Mouse (Mus musculus): ENCODE results near the gene Fto.

Fto gene

DNA sequence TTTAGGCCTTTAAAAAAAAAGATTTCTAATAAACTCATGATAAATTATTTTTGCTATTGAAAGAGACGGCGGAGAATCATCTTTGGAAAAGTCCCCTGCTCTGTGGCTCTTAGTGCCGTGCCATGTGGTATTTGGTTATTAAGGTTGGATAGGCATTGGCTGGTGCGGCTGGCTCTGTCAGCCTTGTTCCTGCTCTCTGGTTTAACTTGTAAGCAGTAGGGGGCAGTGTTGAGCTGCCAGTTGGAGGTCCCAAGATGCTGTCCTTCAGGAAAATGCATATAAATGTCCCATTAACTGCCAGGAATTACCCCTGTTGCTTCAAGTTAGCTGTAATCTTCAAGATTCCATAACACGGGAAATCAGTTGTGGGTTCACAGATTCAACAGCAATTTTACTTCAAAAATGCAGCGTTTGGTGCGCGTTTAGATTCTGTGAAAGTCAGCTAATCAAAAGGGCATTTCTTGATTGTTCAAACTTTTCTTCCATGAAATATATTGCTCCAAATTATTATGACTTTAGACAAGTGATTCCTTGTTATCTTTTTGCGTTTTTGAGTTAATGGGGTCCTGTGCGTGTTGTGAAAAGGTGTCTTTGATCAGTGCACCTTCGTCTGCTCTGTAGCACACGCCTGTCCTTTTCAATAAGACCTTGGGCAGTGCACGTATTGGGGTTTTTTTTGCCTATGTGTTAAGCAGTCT, 174.9 kb downstream of the Fto start:
- in situ Hi-C loops (cut with MboI; ENCODE audit: unreplicated experiment in 2 of 2), result loop anchor here in 1 of 2 experiments (25.0 kb wide), 1 partner anchor 524 kb away; no protein-coding TSS in a partner anchor

DNA sequence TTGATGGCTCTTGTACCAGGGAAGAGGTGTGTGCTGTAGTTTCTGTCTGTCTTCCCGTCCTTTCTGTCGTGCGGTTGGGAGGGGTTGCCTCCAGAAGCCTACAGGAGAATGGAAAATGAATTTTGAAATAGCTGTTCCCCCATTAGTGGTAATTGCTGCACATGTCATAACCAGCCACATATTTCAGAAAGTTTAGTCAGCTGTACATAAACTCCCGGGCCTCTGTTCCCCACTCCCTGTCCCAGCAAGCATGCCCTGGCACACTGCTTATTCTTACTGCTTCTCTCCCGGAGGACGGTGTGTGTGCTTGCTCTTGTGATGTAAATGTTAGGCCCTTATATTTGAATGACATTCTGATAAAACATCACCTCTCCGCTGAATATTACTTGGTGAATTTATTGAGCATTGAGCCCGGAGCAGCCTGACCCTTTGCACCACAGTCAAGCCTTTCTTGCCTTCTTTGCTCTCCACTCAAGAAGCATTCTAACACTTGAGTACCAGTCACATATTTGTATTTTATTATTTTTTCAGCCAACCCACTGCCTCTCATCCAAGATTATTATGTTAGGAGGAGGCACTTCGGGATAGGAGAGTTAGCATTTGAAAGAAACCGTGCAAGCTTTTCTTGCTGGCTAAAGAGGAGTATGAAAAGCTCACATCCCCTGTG, 175.6 kb downstream of the Fto start:
- in situ Hi-C loops (cut with MboI; ENCODE audit: unreplicated experiment in 2 of 2), result loop anchor here in 1 of 2 experiments (25.0 kb wide), 1 partner anchor 523 kb away; no protein-coding TSS in a partner anchor

DNA sequence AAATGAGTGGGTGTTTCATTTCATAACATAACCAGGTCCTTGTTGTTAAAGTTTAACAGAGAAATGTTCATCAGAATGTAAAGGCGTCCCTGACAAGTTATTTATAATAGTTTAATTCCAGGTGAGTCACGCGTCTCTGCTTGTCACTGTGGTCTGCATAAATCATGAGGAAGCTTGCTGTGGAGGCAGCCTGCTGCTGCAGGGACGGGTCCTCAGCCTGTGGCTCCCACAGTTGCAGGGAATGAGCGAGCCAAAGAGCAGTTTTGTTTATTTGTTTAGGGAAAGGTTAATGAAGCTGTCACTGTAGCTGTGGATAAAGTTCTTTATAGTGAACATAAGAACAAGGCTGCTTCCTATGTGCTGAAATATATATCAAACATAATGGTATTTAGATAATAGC, 176.7 kb downstream of the Fto start:
- in situ Hi-C loops (cut with MboI; ENCODE audit: unreplicated experiment in 2 of 2), result loop anchor here in 1 of 2 experiments (25.0 kb wide), 1 partner anchor 522 kb away; no protein-coding TSS in a partner anchor

DNA sequence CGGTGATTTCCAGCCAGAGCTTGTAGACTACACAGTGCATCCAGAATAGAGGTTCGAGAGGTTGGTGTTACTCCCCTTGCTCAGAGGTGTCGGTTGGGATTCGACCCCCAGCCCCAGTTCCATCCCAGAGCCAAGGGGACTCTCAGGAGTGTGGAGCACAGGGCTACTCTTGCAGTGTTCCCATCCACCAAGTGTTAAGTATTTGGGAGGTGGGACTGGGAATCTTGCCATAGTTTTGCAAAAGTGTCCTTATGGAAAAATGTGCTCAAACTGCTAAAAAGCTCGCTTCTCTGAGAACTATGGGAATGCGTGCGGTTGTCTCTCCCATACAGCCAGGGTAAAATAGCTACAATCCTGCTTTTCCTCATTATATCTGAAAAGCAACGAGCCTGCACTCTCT, 180.0 kb downstream of the Fto start:
- in situ Hi-C loops (cut with MboI; ENCODE audit: unreplicated experiment in 2 of 2), result loop anchor here in 1 of 2 experiments (25.0 kb wide), 1 partner anchor 519 kb away; no protein-coding TSS in a partner anchor

DNA sequence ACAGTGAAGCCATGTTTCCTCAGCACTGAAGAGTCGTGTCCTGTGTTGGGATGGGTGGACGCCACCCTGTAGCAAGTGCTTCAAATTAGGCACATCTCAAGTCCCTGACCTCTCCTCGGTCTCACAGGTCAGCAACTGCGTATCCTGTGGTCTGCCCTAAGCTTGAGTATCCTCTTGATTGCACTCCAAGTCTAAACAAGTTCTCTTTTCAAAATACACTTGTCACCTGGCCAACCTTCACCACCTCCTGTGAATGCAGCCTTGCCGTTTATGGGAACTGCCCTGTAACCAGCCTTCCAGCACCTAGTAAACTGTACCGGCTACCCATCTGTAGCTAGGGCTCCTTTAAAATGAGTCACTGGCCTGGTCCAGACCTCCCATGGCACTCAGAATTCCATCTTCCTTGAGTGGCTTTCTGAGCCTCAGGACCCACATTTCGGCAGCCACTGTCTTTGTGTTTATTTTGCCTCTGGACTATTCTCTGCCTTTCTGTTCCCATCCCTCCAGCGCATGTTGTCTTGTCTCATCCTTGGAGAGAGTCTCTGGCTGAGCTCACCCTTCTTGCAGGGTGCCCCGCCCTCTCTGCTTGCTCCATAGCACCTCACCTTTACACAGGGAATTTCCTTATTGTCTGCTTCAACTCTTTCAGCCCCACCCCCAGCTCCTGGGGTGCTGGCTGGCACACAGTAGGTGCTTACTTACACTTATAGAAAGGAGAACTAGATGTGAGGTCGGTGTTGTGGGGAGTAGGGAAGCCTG, 181.4 kb downstream of the Fto start:
- in situ Hi-C loops (cut with MboI; ENCODE audit: unreplicated experiment in 2 of 2), result loop anchor here in 1 of 2 experiments (25.0 kb wide), 1 partner anchor 518 kb away; no protein-coding TSS in a partner anchor

DNA sequence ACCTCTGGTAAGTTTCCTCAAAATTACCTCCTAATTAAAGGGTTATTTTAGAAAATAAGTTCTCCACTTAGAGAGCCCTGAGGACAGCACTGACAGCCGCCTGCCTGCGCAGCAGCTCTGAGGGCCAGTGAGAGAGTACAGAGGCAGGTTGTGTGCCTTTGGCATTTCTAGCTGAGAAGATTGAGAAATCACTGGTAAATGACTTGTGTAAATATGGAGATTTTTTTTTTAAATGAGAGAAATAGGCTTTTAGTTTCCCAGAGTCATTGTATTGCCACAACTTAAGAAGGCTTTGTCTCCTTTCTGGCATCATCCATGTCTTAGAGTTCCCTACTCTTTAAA, 181.9 kb downstream of the Fto start:
- in situ Hi-C loops (cut with MboI; ENCODE audit: unreplicated experiment in 2 of 2), result loop anchor here in 1 of 2 experiments (25.0 kb wide), 1 partner anchor 517 kb away; no protein-coding TSS in a partner anchor

DNA sequence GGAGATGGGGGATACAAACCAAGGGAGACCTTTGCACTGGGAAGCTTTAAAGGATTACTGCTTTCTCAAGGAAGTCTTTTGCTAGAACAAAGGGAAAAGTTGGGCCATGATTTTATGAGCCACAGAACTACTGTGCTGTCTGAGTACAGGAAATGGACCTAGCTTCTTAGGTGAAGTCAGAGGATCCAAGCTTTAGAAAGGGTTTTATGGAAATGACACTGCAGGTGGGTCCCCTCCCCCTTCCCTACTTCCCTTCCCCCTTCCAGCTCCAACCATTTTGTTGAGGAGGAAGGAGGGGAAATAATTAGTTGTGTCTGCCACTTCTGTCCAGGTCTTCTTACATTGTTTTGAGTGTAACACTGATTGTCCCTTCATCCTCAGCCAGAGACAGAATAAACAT, 182.7 kb downstream of the Fto start:
- in situ Hi-C loops (cut with MboI; ENCODE audit: unreplicated experiment in 2 of 2), result loop anchor here in 1 of 2 experiments (25.0 kb wide), 1 partner anchor 516 kb away; no protein-coding TSS in a partner anchor

DNA sequence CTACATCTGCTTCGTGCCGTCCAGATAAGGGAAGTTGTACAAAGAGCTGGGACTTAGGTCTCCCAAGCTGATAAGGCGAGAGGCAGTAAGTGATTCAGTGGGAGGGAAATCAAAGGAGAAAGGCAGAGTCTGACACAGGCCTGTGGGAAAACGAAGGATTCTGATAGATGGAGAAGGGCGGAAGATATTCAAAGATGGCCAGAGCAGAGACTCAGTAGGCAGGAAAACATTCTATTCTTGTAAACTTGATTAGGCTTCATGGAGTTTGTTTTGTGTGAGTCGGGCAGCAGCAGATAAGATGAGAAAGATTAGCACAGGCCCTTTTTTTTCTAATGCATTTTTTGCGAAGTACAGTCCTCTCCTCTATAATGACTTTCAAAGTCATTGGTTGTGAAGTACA, 183.6 kb downstream of the Fto start:
- in situ Hi-C loops (cut with MboI; ENCODE audit: unreplicated experiment in 2 of 2), result loop anchor here in 1 of 2 experiments (25.0 kb wide), 1 partner anchor 515 kb away; no protein-coding TSS in a partner anchor

DNA sequence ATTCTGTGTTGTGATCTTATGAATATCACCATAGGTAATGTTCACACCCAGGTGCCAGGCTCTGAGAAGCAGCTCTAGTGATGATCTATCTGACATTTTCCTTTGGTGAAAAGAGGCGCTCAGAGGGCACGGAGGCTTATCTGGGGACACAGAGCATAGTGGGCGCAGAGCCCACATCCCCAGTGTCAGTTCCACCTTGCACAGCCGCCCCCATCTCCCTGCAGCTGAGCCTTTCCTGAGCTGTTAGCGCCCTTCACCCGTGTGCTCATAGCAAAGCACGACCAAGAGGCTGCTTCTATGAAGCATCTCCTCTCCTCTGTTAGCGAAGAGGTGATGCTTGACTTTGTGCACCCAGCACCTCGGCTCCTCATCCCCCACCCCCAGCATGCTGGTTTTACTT, 185.3 kb downstream of the Fto start:
- in situ Hi-C loops (cut with MboI; ENCODE audit: unreplicated experiment in 2 of 2), result loop anchor here in 1 of 2 experiments (25.0 kb wide), 1 partner anchor 514 kb away; no protein-coding TSS in a partner anchor

DNA sequence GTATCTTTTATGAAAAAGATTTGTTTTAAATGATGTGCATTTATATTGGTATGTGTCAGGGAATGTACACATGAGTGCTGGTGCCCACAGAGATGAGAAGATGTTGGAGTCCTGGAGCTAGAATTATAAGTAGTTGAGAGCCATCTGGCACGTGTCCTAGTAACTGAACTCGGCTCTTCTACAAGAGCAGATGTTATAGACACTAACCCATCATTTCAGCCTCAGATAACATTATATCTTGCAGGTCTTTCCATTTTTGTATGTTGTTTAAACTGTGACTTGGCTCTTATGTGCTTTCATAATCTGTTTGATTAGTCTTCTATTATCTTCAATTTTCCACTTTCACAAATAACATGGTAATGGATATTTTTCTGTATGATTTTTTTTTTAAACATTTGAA, 186.0 kb downstream of the Fto start:
- in situ Hi-C loops (cut with MboI; ENCODE audit: unreplicated experiment in 2 of 2), result loop anchor here in 1 of 2 experiments (25.0 kb wide), 1 partner anchor 513 kb away; no protein-coding TSS in a partner anchor

DNA sequence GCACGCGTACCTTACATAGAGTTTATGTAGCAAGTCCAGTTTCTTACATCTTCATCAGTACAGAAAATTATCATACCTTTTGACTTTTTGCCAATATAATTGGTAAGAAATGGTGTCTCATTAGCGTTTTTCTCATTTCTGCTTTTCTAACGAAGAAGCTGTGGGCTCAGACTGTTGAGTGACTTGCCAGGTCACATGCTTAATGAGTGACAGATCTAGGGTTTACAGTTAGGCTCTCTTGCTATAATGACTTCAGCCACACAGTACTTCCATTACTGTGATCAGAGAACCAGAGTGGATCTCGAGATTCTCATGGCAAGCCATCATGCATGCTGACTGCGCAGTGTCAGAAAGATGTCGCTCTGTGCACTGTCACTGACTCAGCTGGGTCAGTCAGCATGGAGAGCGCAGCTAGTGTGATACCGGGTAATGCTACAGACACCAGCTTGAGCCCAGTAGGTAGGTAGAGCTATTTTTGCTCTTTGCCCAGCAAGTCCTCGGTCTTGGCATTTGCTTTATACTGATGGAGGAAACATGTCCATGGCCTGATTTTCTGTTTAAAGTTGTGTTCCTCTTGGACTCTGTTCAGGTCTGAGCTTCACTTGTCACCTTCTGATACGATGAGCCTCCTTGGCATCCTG, 188.8 kb downstream of the Fto start:
- in situ Hi-C loops (cut with MboI; ENCODE audit: unreplicated experiment in 2 of 2), result no loop called here

DNA sequence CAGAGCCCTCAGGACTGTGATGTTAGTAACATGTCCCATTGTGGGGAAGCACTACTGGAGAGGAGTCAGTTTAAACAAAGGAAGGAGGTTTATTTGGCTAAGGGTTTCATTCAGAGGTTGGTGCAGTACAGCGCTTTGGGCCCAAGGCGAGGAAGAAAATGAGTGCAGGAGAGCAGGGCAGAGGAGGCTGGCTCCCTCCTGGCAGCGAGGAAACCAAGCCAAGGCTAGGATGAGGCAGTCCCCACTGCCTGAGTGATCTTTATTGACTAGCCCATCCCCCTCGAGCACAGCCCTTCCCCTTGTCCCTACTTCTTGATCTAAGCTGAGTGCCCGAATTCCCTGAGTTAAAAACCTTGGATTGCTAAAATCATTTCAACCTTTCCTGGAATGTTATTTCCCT, 189.5 kb downstream of the Fto start:
- in situ Hi-C loops (cut with MboI; ENCODE audit: unreplicated experiment in 2 of 2), result no loop called here

DNA sequence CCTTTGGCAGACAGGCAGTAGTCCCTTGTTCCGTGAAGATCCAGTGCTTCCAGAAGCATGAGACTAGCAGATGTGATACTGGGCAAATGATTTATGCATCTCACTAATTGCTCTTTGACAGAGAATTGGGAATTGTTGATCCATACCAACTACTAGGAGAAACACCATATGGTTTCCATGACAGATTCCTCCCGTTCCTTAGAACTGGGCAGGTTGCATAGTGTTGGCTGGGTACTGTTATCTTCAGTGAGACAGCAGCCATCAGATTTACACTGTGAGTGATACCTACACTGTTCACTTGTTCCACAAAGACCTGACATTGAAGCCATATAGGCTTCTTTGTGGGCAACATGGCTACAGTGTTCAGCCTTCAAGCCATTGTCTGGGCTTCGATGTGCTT, 191.0 kb downstream of the Fto start:
- in situ Hi-C loops (cut with MboI; ENCODE audit: unreplicated experiment in 2 of 2), result no loop called here

DNA sequence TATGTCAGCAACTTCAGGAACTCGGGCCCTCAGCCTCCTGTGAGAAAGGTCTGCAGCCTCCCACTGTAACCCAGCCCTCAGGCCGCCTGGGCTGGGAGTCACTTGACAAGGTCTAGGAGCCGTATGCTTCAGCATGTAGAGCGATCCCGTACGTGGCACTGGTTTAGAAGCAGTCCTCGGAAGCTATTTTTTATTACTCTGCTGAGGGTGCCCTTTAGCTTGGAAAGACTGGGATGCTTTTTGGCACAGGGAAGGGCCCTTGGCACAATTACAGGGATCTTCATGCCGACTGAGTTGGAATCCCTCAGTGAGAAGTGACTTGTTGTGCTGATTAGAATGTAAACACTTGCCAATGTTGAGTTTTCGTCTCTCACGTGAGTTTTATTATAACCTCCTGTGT, 191.6 kb downstream of the Fto start:
- in situ Hi-C loops (cut with MboI; ENCODE audit: unreplicated experiment in 2 of 2), result no loop called here

DNA sequence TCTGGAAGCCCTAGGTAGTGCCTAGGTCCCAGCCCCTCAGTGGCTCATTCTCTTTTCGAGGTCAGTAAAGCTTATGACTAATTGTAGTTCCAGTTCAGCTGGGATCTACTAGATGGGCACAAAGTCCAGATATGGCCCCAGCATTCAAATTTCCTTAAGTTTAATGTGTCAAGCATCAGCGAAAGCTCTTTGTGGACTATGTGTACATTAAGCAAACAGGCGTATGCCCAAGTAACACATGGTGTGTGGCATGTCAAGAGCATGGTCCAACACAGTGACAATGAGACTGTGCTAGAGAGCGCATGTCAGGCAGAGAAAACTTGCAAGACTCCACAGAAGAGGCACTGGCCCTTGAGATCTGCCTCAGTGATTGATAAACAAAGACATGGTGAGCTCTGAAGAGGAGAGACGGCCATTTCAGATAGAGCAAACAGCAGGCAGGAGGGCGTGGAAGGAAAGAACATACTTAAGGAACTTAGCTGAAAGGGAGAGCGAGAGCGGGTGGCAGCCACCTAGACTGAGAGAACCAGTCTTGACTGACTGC, 192.2 kb downstream of the Fto start:
- in situ Hi-C loops (cut with MboI; ENCODE audit: unreplicated experiment in 2 of 2), result no loop called here

DNA sequence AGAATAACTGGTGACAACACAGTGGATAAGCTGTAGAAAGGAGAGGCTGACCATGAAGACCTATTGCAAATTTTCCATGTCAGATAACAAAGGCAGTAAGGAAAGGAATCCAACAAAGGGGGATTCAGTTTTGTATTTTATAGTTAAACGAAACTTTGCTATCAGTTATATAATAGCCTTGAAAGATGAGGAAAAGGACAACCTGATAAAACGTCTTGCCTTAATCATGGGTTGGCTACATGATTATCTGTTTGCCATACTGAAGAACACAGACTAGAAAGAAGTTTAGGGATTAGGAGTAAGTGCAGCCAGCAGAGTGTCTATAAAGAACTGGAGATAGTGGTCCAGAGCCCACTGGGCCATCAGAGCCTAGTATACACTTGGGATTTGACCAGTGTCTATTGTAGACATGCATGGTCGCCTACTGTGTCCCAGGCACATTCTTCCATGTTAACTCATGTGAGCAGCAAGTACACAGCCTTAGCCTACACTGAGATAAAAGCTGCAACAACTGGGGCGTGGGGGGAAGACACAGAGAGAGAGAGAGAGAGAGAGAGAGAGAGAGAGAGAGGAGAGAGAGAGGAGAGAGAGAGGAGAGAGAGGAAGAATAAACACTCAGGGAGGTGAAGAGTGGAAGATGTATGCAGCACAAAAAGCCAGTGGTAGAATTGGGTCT, 192.8 kb downstream of the Fto start:
- in situ Hi-C loops (cut with MboI; ENCODE audit: unreplicated experiment in 2 of 2), result no loop called here

DNA sequence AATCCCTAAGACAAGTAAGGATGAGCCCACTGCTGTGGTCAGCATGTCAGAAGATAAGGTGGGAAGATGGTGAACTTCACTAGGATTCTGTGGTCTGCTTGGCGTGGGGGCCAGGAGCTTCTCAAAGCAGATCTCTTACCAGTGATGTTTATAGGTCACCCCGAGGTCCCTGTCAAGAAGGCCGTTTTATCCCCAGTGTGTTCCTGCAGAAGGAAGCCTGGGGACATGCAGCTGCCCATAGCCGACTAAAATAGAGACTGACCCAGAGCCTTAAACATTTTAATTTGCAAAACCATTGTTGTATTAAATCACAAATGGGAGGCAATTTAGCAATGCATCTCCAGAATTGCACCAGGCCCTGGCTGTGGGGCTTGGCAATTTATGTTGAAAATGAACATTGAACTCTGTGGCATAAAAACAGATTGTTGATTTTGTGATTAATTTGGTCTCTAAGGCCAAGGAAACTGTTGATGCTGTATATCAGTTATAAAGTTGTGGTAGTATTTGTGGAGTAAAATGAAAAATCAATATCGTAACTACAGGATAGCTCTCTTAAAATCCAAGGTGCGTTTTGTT, 193.4 kb downstream of the Fto start:
- in situ Hi-C loops (cut with MboI; ENCODE audit: unreplicated experiment in 2 of 2), result no loop called here

DNA sequence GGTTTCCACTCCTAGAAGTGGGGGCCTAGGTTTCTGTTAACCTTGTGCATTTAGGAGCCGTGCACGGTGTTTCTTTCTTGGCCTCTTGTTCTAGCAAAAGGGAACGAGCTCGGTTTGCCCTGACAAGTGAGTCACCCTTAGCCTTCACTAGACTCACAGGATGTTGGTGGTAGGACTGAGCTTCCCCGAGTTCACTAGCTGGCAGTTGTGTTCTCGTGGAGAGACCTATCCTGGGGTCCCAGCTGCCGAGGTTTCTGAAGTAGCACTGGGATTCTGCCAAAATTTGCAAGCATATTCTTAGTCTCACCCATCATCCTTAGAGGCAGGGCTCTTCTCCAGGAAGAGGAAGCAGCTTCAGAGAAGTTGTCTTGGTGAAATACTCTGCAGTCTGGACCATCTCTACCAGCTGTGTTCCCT, 194.4 kb downstream of the Fto start:
- in situ Hi-C loops (cut with MboI; ENCODE audit: unreplicated experiment in 2 of 2), result no loop called here

DNA sequence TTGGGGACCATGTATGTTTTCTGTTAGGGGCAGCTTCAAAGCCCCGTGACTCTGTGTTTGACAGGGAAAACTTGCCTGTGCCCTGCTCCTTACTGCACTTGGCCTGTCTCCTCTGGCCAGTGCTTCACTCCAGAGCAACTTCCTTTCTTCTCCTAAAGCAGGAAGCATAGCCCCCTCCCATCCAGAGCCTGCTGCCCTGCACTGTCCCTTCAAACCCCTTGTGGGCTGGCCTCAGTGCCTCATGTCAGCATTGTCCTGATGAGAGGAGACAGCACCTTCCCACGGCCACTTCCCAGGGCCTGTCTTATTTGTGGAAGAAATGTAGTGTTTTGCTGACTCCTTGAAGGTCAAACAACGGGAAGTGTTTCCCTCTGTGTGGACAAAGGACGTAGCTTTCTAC, 195.0 kb downstream of the Fto start:
- in situ Hi-C loops (cut with MboI; ENCODE audit: unreplicated experiment in 2 of 2), result no loop called here
